Mouse (Mus musculus) E14TG2a.4 (cell line): ENCODE measurements around the gene Rhbdl1.

Source experiments
- H3K27me3 ChIP-seq: 2 replicates; pipeline ENCODE4 v1.6.1; 2014; ENCODE audit warnings: low read length, control low read depth; ENCODE audit not compliant: insufficient read depth
- H3K36me3 ChIP-seq: 2 replicates; pipeline ENCODE4 v1.6.1; 2014; ENCODE audit warnings: low read length, control low read depth; ENCODE audit not compliant: insufficient read depth
- H3K4me1 ChIP-seq: replicated peaks from 2 replicates; pipeline ENCODE4 v1.6.1; 2014; ENCODE audit warnings: low read depth, low read length, control low read depth
- H3K4me3 ChIP-seq: replicated peaks from 2 replicates; pipeline ENCODE4 v1.5.1; 2014; ENCODE audit warnings: mild to moderate bottlenecking, low read length
- H3K9me3 ChIP-seq: 2 replicates; pipeline ENCODE4 v1.6.1; 2014; ENCODE audit warnings: low read length, control low read depth
- CTCF ChIP-seq: conservative IDR thresholded peaks from 2 replicates; pipeline ENCODE4 v1.5.1; 2014; ENCODE audit warnings: low read length
- NANOG ChIP-seq: IDR thresholded peaks from 2 replicates; pipeline ENCODE4 v1.6.1; 2014; ENCODE audit warnings: borderline replicate concordance, low read length, mixed read lengths
- POU5F1 ChIP-seq: IDR thresholded peaks from 2 replicates; pipeline ENCODE4 v1.6.1; 2014; ENCODE audit warnings: low read length, borderline replicate concordance

The Rhbdl1 gene

GRCm38 (mm10) chr17:25828223-25828594 is 8.9 kb downstream of the Rhbdl1 start:
- Histone ChIP-seq H3K9me3 (no peaks in the 10 kb centered on the region), H3K4me3 (peak overlapping the region; percentile 95), H3K27me3 (no peaks in the 10 kb centered on the region), H3K36me3 (peaks cover 65% of the 10 kb centered on the region), H3K4me1 (peaks cover 83% of the 10 kb centered on the region)
- no peak for TF ChIP-seq POU5F1
- no peak for TF ChIP-seq NANOG
- no peak for TF ChIP-seq CTCF

GRCm38 (mm10) chr17:25827546-25828222 is 9.4 kb downstream of the Rhbdl1 start:
- H3K9me3 ChIP-seq: no peaks in the 10 kb centered on the region
- peaks cover 86% of the 10 kb centered on the region for H3K4me1 ChIP-seq
- H3K4me3 ChIP-seq: peak overlapping the region; percentile 95
- H3K27me3 ChIP-seq: no peaks in the 10 kb centered on the region
- H3K36me3 ChIP-seq: peaks cover 65% of the 10 kb centered on the region
- TF ChIP-seq NANOG (no peak), CTCF (no peak), POU5F1 (no peak)

- Histone ChIP-seq H3K4me1 (peaks cover 85% of the 10 kb centered on the region), H3K4me3 (0 out of 2 replicates have a peak overlapping the region, but pooled peaks have one; percentile 95), H3K9me3 (no peaks in the 10 kb centered on the region), H3K27me3 (no peaks in the 10 kb centered on the region), H3K36me3 (peaks cover 65% of the 10 kb centered on the region)
- TF ChIP-seq POU5F1 (no peak), CTCF (no peak), NANOG (no peak)
Observed at GRCm38 (mm10) chr17:25827011-25827410, 10.1 kb downstream of the Rhbdl1 start.

- peak overlapping the region; percentile 55 for H3K4me3 ChIP-seq
- H3K36me3 ChIP-seq: peaks cover 55% of the 10 kb centered on the region
- TF ChIP-seq CTCF: no peak
- no peak for TF ChIP-seq NANOG
- TF ChIP-seq POU5F1: no peak
- H3K27me3 ChIP-seq: no peaks in the 10 kb centered on the region
- H3K9me3 ChIP-seq: no peaks in the 10 kb centered on the region
- H3K4me1 ChIP-seq: peaks cover 76% of the 10 kb centered on the region
Observed at GRCm38 (mm10) chr17:25825984-25826570, 11.0 kb downstream of the Rhbdl1 start.

- TF ChIP-seq CTCF (no peak), NANOG (no peak), POU5F1 (no peak)
Observed at GRCm38 (mm10) chr17:25825311-25825710, 11.8 kb downstream of the Rhbdl1 start.

GRCm38 (mm10) chr17:25824362-25825142 is 12.5 kb downstream of the Rhbdl1 start:
- H3K9me3 ChIP-seq: no peaks in the 10 kb centered on the region
- H3K4me3 ChIP-seq: peak overlapping the region; percentile 93
- H3K27me3 ChIP-seq: no peaks in the 10 kb centered on the region
- peaks cover 40% of the 10 kb centered on the region for H3K36me3 ChIP-seq
- TF ChIP-seq POU5F1 (no peak), CTCF (no peak), NANOG (no peak)
- peaks cover 68% of the 10 kb centered on the region for H3K4me1 ChIP-seq

More at GRCm38 (mm10) chr17:25825311-25825710, 11.8 kb downstream of the Rhbdl1 start:
- Histone ChIP-seq H3K4me1 (peaks cover 68% of the 10 kb centered on the region), H3K27me3 (no peaks in the 10 kb centered on the region), H3K4me3 (peak overlapping the region; percentile 55), H3K36me3 (peaks cover 48% of the 10 kb centered on the region), H3K9me3 (no peaks in the 10 kb centered on the region)

GRCm38 (mm10) chr17:25823452-25823851 is 13.6 kb downstream of the Rhbdl1 start, which contains the start of gene Wdr24:
TSS of gene Wdr24 (plus strand) at chr17:25823627.
- TF ChIP-seq CTCF (no peak), POU5F1 (no peak), NANOG (no peak)
- peaks cover 37% of the 10 kb centered on the region for H3K36me3 ChIP-seq
- H3K4me1 ChIP-seq: peaks cover 70% of the 10 kb centered on the region
- H3K4me3 ChIP-seq: peak within 1 kb of the TSS; percentile 93
- peaks cover 9% of the 10 kb centered on the region for H3K27me3 ChIP-seq
- H3K9me3 ChIP-seq: no peaks in the 10 kb centered on the region

GRCm38 (mm10) chr17:25818851-25819780 is 18.0 kb downstream of the Rhbdl1 start:
- Histone ChIP-seq H3K9me3 (no peaks in the 10 kb centered on the region), H3K36me3 (no peaks in the 10 kb centered on the region), H3K27me3 (peaks cover 51% of the 10 kb centered on the region), H3K4me3 (peak overlapping the region; percentile 82), H3K4me1 (peaks cover 49% of the 10 kb centered on the region)
- TF ChIP-seq POU5F1 (no peak), CTCF (no peak), NANOG (no peak)
